Mouse (Mus musculus): ENCODE data around the gene Arl6ip1. TPM values are rescaled to one million over a fixed set of nuclear protein-coding genes. Genes with fewer than 3 reads are reported as not detected.
"Not testable (repeated sequence)": the region's sequence is repeated elsewhere in the genome, so short reads cannot be mapped to it uniquely, and the experiment has no call there.

The Arl6ip1 gene
- polyA plus RNA-seq (2014; fragmentation: Nextera tagmentation; extraction: Ambion mirVana), result 450 and 483 TPM in 2 replicates

DNA sequence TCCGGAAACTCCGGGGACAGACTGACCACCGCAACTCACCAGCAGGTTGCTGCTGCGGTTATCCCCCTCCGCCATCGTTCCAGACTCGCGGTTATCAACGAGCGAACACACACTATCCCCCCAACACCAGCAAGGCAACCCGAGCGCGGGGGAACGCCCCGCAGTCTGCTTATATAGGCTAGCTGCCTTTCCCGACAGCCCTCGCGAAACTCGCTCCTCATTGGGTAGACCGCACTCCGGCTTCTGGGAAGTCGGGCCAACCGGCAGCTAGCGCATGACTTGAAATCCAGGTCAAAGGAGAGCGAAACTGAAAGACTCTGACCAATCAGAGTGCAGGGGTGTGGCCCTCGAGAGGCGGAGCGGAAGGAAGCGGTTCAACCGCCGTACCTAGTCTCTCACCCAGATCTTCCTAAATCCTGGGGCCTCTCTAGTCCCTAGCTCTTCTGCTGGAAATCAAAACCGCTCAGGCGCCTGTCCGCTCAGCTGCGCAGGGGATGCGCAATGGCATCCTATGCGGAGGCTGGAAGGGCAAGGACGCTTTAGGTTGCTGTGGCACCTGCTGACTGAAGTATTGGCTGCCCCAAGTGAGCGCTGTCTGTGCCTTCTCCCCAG lies at the start of gene Arl6ip1:
TSS of gene Arl6ip1 (minus strand) at position 233 of the 612 bp plus-strand sequence.
- peak; percentile 100 for ATAC-seq (replicated peaks; ENCODE audit: insufficient number of reproducible peaks, low FRiP score, low TSS enrichment, low read depth)
- Histone ChIP-seq H3K4me2 (ENCODE audit: low read depth, low read length) (peak within 1 kb of the TSS; percentile 75), H3K27me3 (ENCODE audit: control insufficient read depth, insufficient read depth, low read length) (no peaks in the 10 kb centered on the region), H3K4me1 (ENCODE audit: control insufficient read depth, insufficient read depth, low read length) (peaks cover 2% of the 10 kb centered on the region; the same call in 1 of the 2 replicates), H3K9me3 (replicated peaks; ENCODE audit: control insufficient read depth, low read length) (no peaks in the 10 kb centered on the region), H3K4me3 (ENCODE audit: low read depth, low read length) (peak within 1 kb of the TSS; percentile 91), H3K9ac (replicated peaks; ENCODE audit: low read length) (peak within 1 kb of the TSS; percentile 91), H3K36me3 (replicated peaks; ENCODE audit: control insufficient read depth, insufficient read depth, low read depth, low read length) (no peaks in the 10 kb centered on the region), H3K27ac (replicated peaks; ENCODE audit: low read depth, low read length) (peak within 1 kb of the TSS; percentile 85)
- peak; percentile 99 for DNase-seq (ENCODE audit: low spot score)
- under 1% methylated on average over 39 of the region's 39 CpGs for WGBS

GRCm38 (mm10) chr7:118175821-118176355 lies 46.4 kb upstream of the Arl6ip1 start:
- no peak overlapping the region for H3K4me2 ChIP-seq (ENCODE audit: low read depth, low read length)
- WGBS, result 88% methylated on average over 1 of the region's 1 CpGs
- no peaks in the 10 kb centered on the region for H3K27me3 ChIP-seq (ENCODE audit: control insufficient read depth, insufficient read depth, low read length)
- no peak for ATAC-seq (replicated peaks; ENCODE audit: insufficient number of reproducible peaks, low FRiP score, low TSS enrichment, low read depth)
- no peak overlapping the region for H3K4me3 ChIP-seq (ENCODE audit: low read depth, low read length)
- no peaks in the 10 kb centered on the region for H3K4me1 ChIP-seq (ENCODE audit: control insufficient read depth, insufficient read depth, low read length)
- no peak overlapping the region for H3K27ac ChIP-seq (replicated peaks; ENCODE audit: low read depth, low read length)
- H3K9me3 ChIP-seq (replicated peaks; ENCODE audit: control insufficient read depth, low read length), result no peaks in the 10 kb centered on the region
- DNase-seq (ENCODE audit: low spot score), result no peak
- H3K36me3 ChIP-seq (replicated peaks; ENCODE audit: control insufficient read depth, insufficient read depth, low read depth, low read length), result no peaks in the 10 kb centered on the region; the same call in 1 of the 2 replicates
- no peak overlapping the region for H3K9ac ChIP-seq (replicated peaks; ENCODE audit: low read length)

- H3K4me1 ChIP-seq (ENCODE audit: control insufficient read depth, insufficient read depth, low read length); H3K9ac ChIP-seq (replicated peaks; ENCODE audit: low read length); H3K27me3 ChIP-seq (ENCODE audit: control insufficient read depth, insufficient read depth, low read length); DNase-seq (ENCODE audit: low spot score); H3K27ac ChIP-seq (replicated peaks; ENCODE audit: low read depth, low read length); H3K9me3 ChIP-seq (replicated peaks; ENCODE audit: control insufficient read depth, low read length); H3K36me3 ChIP-seq (replicated peaks; ENCODE audit: control insufficient read depth, insufficient read depth, low read depth, low read length); H3K4me2 ChIP-seq (ENCODE audit: low read depth, low read length); ATAC-seq (replicated peaks; ENCODE audit: insufficient number of reproducible peaks, low FRiP score, low TSS enrichment, low read depth); H3K4me3 ChIP-seq (ENCODE audit: low read depth, low read length): not testable (repeated sequence)
- 97% methylated on average over 2 of the region's 2 CpGs for WGBS
Observed at GRCm38 (mm10) chr7:118170125-118170524, 40.7 kb upstream of the Arl6ip1 start.

- Histone ChIP-seq H3K27ac (replicated peaks; ENCODE audit: low read depth, low read length) (no peak overlapping the region), H3K27me3 (ENCODE audit: control insufficient read depth, insufficient read depth, low read length) (no peaks in the 10 kb centered on the region), H3K36me3 (replicated peaks; ENCODE audit: control insufficient read depth, insufficient read depth, low read depth, low read length) (peaks cover 3% of the 10 kb centered on the region; the same call in 1 of the 2 replicates), H3K4me3 (ENCODE audit: low read depth, low read length) (no peak overlapping the region), H3K9ac (replicated peaks; ENCODE audit: low read length) (no peak overlapping the region), H3K4me1 (ENCODE audit: control insufficient read depth, insufficient read depth, low read length) (no peaks in the 10 kb centered on the region), H3K9me3 (replicated peaks; ENCODE audit: control insufficient read depth, low read length) (no peaks in the 10 kb centered on the region), H3K4me2 (ENCODE audit: low read depth, low read length) (no peak overlapping the region)
- no peak for DNase-seq (ENCODE audit: low spot score)
- ATAC-seq (replicated peaks; ENCODE audit: insufficient number of reproducible peaks, low FRiP score, low TSS enrichment, low read depth), result no peak
- 95% methylated on average over 8 of the region's 8 CpGs for WGBS
Observed at GRCm38 (mm10) chr7:118163006-118163405, 33.5 kb upstream of the Arl6ip1 start.

DNA sequence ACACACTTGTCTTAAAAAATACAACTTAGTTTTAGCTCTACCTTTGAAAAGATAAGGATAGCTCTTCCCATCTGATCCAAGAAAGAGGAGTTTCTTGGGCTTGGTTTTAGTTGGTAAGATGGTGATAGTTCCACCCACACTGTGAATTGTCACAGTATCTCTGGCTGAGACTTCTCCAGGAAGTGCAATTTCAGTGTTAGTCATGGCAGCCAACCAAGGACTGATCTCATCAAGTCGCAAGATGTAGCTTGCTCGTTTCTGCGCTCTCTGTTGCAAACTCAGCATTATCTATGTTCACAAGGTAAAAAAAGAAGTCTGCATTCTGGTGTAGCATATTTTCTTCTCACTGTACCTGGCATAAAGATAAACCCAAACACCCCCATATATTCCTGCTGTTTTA lies 30.7 kb upstream of the Arl6ip1 start:
- no peaks in the 10 kb centered on the region for H3K4me1 ChIP-seq (ENCODE audit: control insufficient read depth, insufficient read depth, low read length)
- ATAC-seq (replicated peaks; ENCODE audit: insufficient number of reproducible peaks, low FRiP score, low TSS enrichment, low read depth), result no peak
- H3K36me3 ChIP-seq (replicated peaks; ENCODE audit: control insufficient read depth, insufficient read depth, low read depth, low read length), result peaks cover 3% of the 10 kb centered on the region; the same call in 1 of the 2 replicates
- H3K9ac ChIP-seq (replicated peaks; ENCODE audit: low read length), result no peak overlapping the region
- H3K4me3 ChIP-seq (ENCODE audit: low read depth, low read length), result no peak overlapping the region
- WGBS, result 96% methylated on average over 3 of the region's 3 CpGs
- H3K27ac ChIP-seq (replicated peaks; ENCODE audit: low read depth, low read length), result no peak overlapping the region
- H3K4me2 ChIP-seq (ENCODE audit: low read depth, low read length), result no peak overlapping the region
- H3K9me3 ChIP-seq (replicated peaks; ENCODE audit: control insufficient read depth, low read length), result no peaks in the 10 kb centered on the region
- no peak for DNase-seq (ENCODE audit: low spot score)
- no peaks in the 10 kb centered on the region for H3K27me3 ChIP-seq (ENCODE audit: control insufficient read depth, insufficient read depth, low read length)

DNA sequence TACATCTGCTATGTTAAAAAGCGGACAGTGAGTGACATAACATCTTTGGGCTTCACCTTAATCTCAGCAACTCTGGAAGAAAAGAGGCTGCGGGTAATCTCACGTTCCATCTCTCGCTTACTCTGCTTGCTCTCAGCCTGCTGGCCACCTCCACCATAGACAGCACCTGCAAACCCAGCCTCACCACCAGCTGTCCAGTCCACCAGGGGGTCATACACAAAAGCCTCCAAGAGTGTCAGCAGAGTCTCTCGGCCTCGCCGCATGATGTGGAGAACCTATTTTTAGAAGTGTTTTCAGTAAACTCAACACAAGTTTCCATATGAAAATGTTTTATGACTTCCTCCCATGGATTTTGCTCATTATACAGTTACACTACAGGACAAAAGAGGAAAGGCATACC lies 27.0 kb upstream of the Arl6ip1 start:
- H3K4me3 ChIP-seq (ENCODE audit: low read depth, low read length), result no peak overlapping the region
- ATAC-seq (replicated peaks; ENCODE audit: insufficient number of reproducible peaks, low FRiP score, low TSS enrichment, low read depth), result no peak
- DNase-seq (ENCODE audit: low spot score), result no peak
- no peaks in the 10 kb centered on the region for H3K4me1 ChIP-seq (ENCODE audit: control insufficient read depth, insufficient read depth, low read length)
- WGBS, result 96% methylated on average over 7 of the region's 7 CpGs
- H3K27me3 ChIP-seq (ENCODE audit: control insufficient read depth, insufficient read depth, low read length), result no peaks in the 10 kb centered on the region
- H3K9ac ChIP-seq (replicated peaks; ENCODE audit: low read length), result no peak overlapping the region
- H3K36me3 ChIP-seq (replicated peaks; ENCODE audit: control insufficient read depth, insufficient read depth, low read depth, low read length), result peaks cover 19% of the 10 kb centered on the region
- no peak overlapping the region for H3K4me2 ChIP-seq (ENCODE audit: low read depth, low read length)
- H3K27ac ChIP-seq (replicated peaks; ENCODE audit: low read depth, low read length), result no peak overlapping the region
- no peaks in the 10 kb centered on the region for H3K9me3 ChIP-seq (replicated peaks; ENCODE audit: control insufficient read depth, low read length)

GRCm38 (mm10) chr7:118154150-118154549 lies 24.7 kb upstream of the Arl6ip1 start:
- H3K4me2 ChIP-seq (ENCODE audit: low read depth, low read length), result no peak overlapping the region
- H3K36me3 ChIP-seq (replicated peaks; ENCODE audit: control insufficient read depth, insufficient read depth, low read depth, low read length), result peaks cover 19% of the 10 kb centered on the region
- ATAC-seq (replicated peaks; ENCODE audit: insufficient number of reproducible peaks, low FRiP score, low TSS enrichment, low read depth) (no peak), DNase-seq (ENCODE audit: low spot score) (no peak)
- no peak overlapping the region for H3K4me3 ChIP-seq (ENCODE audit: low read depth, low read length)
- no peak overlapping the region for H3K9ac ChIP-seq (replicated peaks; ENCODE audit: low read length)
- H3K27me3 ChIP-seq (ENCODE audit: control insufficient read depth, insufficient read depth, low read length), result no peaks in the 10 kb centered on the region
- H3K4me1 ChIP-seq (ENCODE audit: control insufficient read depth, insufficient read depth, low read length), result no peaks in the 10 kb centered on the region
- H3K9me3 ChIP-seq (replicated peaks; ENCODE audit: control insufficient read depth, low read length), result no peaks in the 10 kb centered on the region
- 92% methylated on average over 6 of the region's 6 CpGs for WGBS
- H3K27ac ChIP-seq (replicated peaks; ENCODE audit: low read depth, low read length), result no peak overlapping the region

DNA sequence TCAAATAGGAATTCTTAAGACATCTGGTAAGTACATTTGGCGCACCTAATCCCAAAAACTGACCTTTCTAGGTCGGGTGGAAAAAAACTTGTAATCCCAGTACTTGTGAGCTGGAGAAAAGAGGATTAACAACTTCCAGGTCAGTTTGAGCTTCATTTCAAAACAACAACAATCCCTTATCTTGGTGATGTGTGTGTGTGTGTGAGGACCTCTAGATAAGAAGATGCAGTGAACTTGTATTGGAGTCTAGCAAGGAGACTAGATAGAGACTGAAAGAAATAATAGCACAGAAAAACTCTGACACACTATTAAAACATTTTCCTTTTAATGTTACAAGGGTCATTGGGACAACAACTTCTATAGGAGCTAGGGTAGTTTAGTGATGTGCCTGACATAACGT lies 14.1 kb upstream of the Arl6ip1 start:
- no peaks in the 10 kb centered on the region for H3K4me1 ChIP-seq (ENCODE audit: control insufficient read depth, insufficient read depth, low read length)
- H3K27me3 ChIP-seq (ENCODE audit: control insufficient read depth, insufficient read depth, low read length), result no peaks in the 10 kb centered on the region
- no peak overlapping the region for H3K27ac ChIP-seq (replicated peaks; ENCODE audit: low read depth, low read length)
- WGBS, result 77% methylated on average over 3 of the region's 3 CpGs
- DNase-seq (ENCODE audit: low spot score), result no peak
- no peak for ATAC-seq (replicated peaks; ENCODE audit: insufficient number of reproducible peaks, low FRiP score, low TSS enrichment, low read depth)
- no peak overlapping the region for H3K4me3 ChIP-seq (ENCODE audit: low read depth, low read length)
- peaks cover 3% of the 10 kb centered on the region for H3K36me3 ChIP-seq (replicated peaks; ENCODE audit: control insufficient read depth, insufficient read depth, low read depth, low read length)
- H3K9me3 ChIP-seq (replicated peaks; ENCODE audit: control insufficient read depth, low read length), result no peaks in the 10 kb centered on the region
- no peak overlapping the region for H3K9ac ChIP-seq (replicated peaks; ENCODE audit: low read length)
- no peak overlapping the region for H3K4me2 ChIP-seq (ENCODE audit: low read depth, low read length)

Measured in embryonic facial prominence, embryonic 11.5 days (tissue).